Mouse (Mus musculus) kidney, adult 2 months (tissue): ENCODE data around the gene Nav1.

Experiments used
- CTCF ChIP-seq: fragments of 200-500 bp; conservative IDR thresholded peaks from 2 replicates; pipeline ENCODE4 v1.5.1; 2011; ENCODE audit warnings: low read depth, mild to moderate bottlenecking, control low read depth, low read length, moderate library complexity, mixed read lengths; ENCODE audit not compliant: insufficient read depth, insufficient read length
- POLR2A ChIP-seq: fragments of 200-500 bp; IDR thresholded peaks from one replicate; pipeline ENCODE4 v1.6.1; 2011; ENCODE audit warnings: low read depth, low read length, control low read depth

GRCm38 (mm10) chr1:135635323-135636064 lies 28.4 kb upstream of the Nav1 start:
- TF ChIP-seq CTCF (no peak), POLR2A (no peak)
